Mouse (Mus musculus) lung, postnatal 36 days (tissue): ENCODE measurements around the gene Ccdc61.

ENCODE experiments used
- DNase-seq: peaks from one replicate; pipeline ENCODE4 v3.0.0; 2022; ENCODE audit warnings: mixed read lengths

Gene Ccdc61

DNA sequence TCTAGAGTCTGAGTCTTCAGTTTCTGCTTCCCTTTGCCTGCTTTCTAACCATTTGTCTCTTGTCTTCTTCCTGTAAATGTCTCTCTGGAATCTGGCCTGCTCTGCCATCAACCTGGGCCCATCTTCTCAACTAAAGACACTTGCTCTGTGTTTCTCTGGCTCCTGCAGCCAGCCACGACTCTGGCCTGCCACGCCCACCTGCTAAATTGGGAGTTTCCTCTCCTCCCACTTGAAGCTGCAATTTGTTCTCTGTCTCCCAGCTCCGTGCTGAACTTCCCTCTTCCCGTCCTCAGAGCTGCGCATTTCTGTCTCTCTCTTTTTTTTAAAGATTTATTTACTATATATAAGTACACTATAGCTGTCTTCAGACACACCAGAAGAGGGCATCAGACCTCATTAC lies 65.4 kb downstream of the Ccdc61 start:
- DNase-seq = peak; percentile 24

DNA sequence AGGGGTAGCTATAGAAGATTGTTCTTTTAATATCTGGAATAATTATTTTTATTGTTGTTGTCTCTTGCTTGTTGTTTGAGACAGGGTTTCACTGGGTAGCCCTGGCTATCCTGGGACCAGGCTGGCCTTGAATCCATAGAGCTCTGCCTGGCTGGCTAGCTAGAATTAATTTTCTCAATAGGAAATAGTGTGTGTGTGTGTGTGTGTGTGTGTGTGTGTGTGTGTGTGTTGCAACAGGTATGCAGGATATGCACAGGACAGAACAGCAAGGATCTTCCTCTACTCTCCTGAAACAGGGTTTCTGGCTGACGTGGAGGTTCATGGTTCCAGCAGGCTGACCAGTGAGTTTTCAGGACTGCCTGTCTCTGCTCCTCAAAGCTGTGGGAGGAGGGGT lies 69.0 kb downstream of the Ccdc61 start:
- no peak for DNase-seq
